Mouse (Mus musculus) heart, embryonic 13.5 days (tissue): Measurements from ENCODE around the gene Mras. TPM values are rescaled to one million over a fixed set of nuclear protein-coding genes. Genes with fewer than 3 reads are reported as not detected.
A peak's percentile ranks its signal among the peaks of the same experiment; 100 is the strongest.

Experiments
- ATAC-seq: fragments of 200-750 bp; cut with Nextera tagmentation; 2 replicates; pipeline ENCODE4 v1.8.0; 2017; ENCODE audit warnings: moderate TSS enrichment; ENCODE audit not compliant: insufficient number of reproducible peaks, low FRiP score, low TSS enrichment; ENCODE audit errors: extremely low read depth
- H3K27ac ChIP-seq: fragments of 300-500 bp; sonication (generic); replicated peaks from 2 replicates; pipeline ENCODE4 v1.5.1; 2015; ENCODE audit warnings: moderate library complexity, mild to moderate bottlenecking, inconsistent platforms
- H3K27me3 ChIP-seq: fragments of 300-500 bp; sonication (generic); replicated peaks from 2 replicates; pipeline ENCODE4 v1.6.1; 2015; ENCODE audit warnings: mild to moderate bottlenecking, inconsistent platforms
- H3K36me3 ChIP-seq: fragments of 300-500 bp; sonication (generic); 2 replicates; pipeline ENCODE4 v1.6.1; 2015; ENCODE audit warnings: mild to moderate bottlenecking, inconsistent platforms
- H3K4me1 ChIP-seq: fragments of 300-500 bp; sonication (generic); 2 replicates; pipeline ENCODE4 v1.6.1; 2015; ENCODE audit warnings: inconsistent platforms
- H3K4me2 ChIP-seq: fragments of 300-500 bp; sonication (generic); 2 replicates; pipeline ENCODE4 v1.6.1; 2015; ENCODE audit warnings: inconsistent platforms, mild to moderate bottlenecking, moderate library complexity
- H3K4me3 ChIP-seq: fragments of 300-500 bp; sonication (generic); 2 replicates; pipeline ENCODE4 v1.5.1; 2015; ENCODE audit warnings: moderate library complexity, mild to moderate bottlenecking, inconsistent platforms
- H3K9ac ChIP-seq: fragments of 300-500 bp; sonication (generic); 2 replicates; pipeline ENCODE4 v1.6.1; 2015; ENCODE audit warnings: inconsistent platforms, mild to moderate bottlenecking, moderate library complexity
- H3K9me3 ChIP-seq: fragments of 300-500 bp; sonication (generic); 2 replicates; pipeline ENCODE4 v1.6.1; 2016; ENCODE audit warnings: inconsistent platforms
- WGBS: fragments of 180-500 bp; shearing (Covaris S2); methylation state at CpG from one replicate; pipeline ENCODE4 v1.1.7; 2015; ENCODE audit warnings: mixed read lengths; 5-methylcytosine and 5-hydroxymethylcytosine counted together
- polyA plus RNA-seq: library from polyadenylated mRNA; unstranded; fragments of >200 nt; fragmentation: Nextera tagmentation; extraction: Ambion mirVana; gene quantifications from 2 replicates; pipeline ENCODE4 v1.2.1, GENCODE M21; 2015

The Mras gene
- polyA plus RNA-seq = 9.3 and 10.8 TPM in 2 replicates

GRCm38 (mm10) chr9:99437031-99437764, at the start of gene Mras:
Gene Mras, minus strand, starts transcription at chr9:99437381.
- Histone ChIP-seq H3K27ac (peak within 1 kb of the TSS; percentile 51), H3K4me1 (peaks cover 26% of the 10 kb centered on the region), H3K4me3 (peak within 1 kb of the TSS; percentile 82), H3K4me2 (peak within 1 kb of the TSS; percentile 87), H3K9me3 (no peaks in the 10 kb centered on the region), H3K9ac (peak within 1 kb of the TSS; percentile 93), H3K36me3 (no peaks in the 10 kb centered on the region), H3K27me3 (peaks cover 24% of the 10 kb centered on the region)
- no peak for ATAC-seq
- WGBS = 12% methylated on average over 27 of the region's 27 CpGs

- WGBS = 90% methylated on average over 4 of the region's 4 CpGs
- Histone ChIP-seq H3K27me3 (no peaks in the 10 kb centered on the region), H3K9ac (no peak overlapping the region), H3K36me3 (peaks cover 86% of the 10 kb centered on the region), H3K27ac (no peak overlapping the region), H3K4me2 (no peak overlapping the region), H3K4me3 (no peak overlapping the region), H3K4me1 (no peaks in the 10 kb centered on the region), H3K9me3 (no peaks in the 10 kb centered on the region)
- ATAC-seq = no peak
Measured at GRCm38 (mm10) chr9:99485144-99485543, 48.0 kb upstream of the Mras start.

GRCm38 (mm10) chr9:99484632-99485031, 47.5 kb upstream of the Mras start:
- H3K4me1 ChIP-seq = peaks cover under 1% of the 10 kb centered on the region
- H3K4me3 ChIP-seq = no peak overlapping the region
- no peaks in the 10 kb centered on the region for H3K9me3 ChIP-seq
- no peak for ATAC-seq
- H3K27me3 ChIP-seq = no peaks in the 10 kb centered on the region
- no peak overlapping the region for H3K9ac ChIP-seq
- no peak overlapping the region for H3K27ac ChIP-seq
- no peak overlapping the region for H3K4me2 ChIP-seq
- H3K36me3 ChIP-seq = peaks cover 81% of the 10 kb centered on the region

GRCm38 (mm10) chr9:99483191-99483590, 46.0 kb upstream of the Mras start:
- Histone ChIP-seq H3K9me3 (no peaks in the 10 kb centered on the region), H3K4me3 (no peak overlapping the region), H3K27ac (no peak overlapping the region), H3K27me3 (no peaks in the 10 kb centered on the region), H3K4me2 (no peak overlapping the region), H3K4me1 (peaks cover 9% of the 10 kb centered on the region), H3K36me3 (peaks cover 74% of the 10 kb centered on the region), H3K9ac (no peak overlapping the region)
- 74% methylated on average over 4 of the region's 4 CpGs for WGBS
- ATAC-seq = no peak

GRCm38 (mm10) chr9:99480764-99481163, 43.6 kb upstream of the Mras start:
- no peaks in the 10 kb centered on the region for H3K27me3 ChIP-seq
- no peak overlapping the region for H3K4me3 ChIP-seq
- no peak overlapping the region for H3K27ac ChIP-seq
- no peaks in the 10 kb centered on the region for H3K9me3 ChIP-seq
- H3K36me3 ChIP-seq = peaks cover 59% of the 10 kb centered on the region
- 92% methylated on average over 4 of the region's 4 CpGs for WGBS
- no peak overlapping the region for H3K4me2 ChIP-seq
- ATAC-seq = no peak
- no peak overlapping the region for H3K9ac ChIP-seq
- peaks cover 9% of the 10 kb centered on the region for H3K4me1 ChIP-seq

GRCm38 (mm10) chr9:99479181-99479711, 42.1 kb upstream of the Mras start:
- Histone ChIP-seq H3K36me3 (peaks cover 63% of the 10 kb centered on the region), H3K4me2 (no peak overlapping the region), H3K9me3 (no peaks in the 10 kb centered on the region), H3K27ac (no peak overlapping the region), H3K4me3 (no peak overlapping the region), H3K9ac (no peak overlapping the region), H3K27me3 (no peaks in the 10 kb centered on the region), H3K4me1 (peaks cover 9% of the 10 kb centered on the region)
- 56% methylated on average over 9 of the region's 9 CpGs for WGBS
- ATAC-seq = no peak

GRCm38 (mm10) chr9:99471334-99471733, 34.2 kb upstream of the Mras start:
- peaks cover 22% of the 10 kb centered on the region for H3K36me3 ChIP-seq
- no peak overlapping the region for H3K4me3 ChIP-seq
- H3K27ac ChIP-seq = no peak overlapping the region
- ATAC-seq = no peak
- WGBS = 78% methylated on average over 7 of the region's 7 CpGs
- H3K27me3 ChIP-seq = no peaks in the 10 kb centered on the region
- no peak overlapping the region for H3K4me2 ChIP-seq
- no peaks in the 10 kb centered on the region for H3K9me3 ChIP-seq
- H3K9ac ChIP-seq = no peak overlapping the region
- no peaks in the 10 kb centered on the region for H3K4me1 ChIP-seq

GRCm38 (mm10) chr9:99470347-99471092, 33.3 kb upstream of the Mras start:
- Histone ChIP-seq H3K27ac (no peak overlapping the region), H3K9me3 (no peaks in the 10 kb centered on the region), H3K4me3 (no peak overlapping the region), H3K4me1 (no peaks in the 10 kb centered on the region), H3K27me3 (no peaks in the 10 kb centered on the region), H3K4me2 (peak overlapping the region; percentile 20; the same call in 1 of the 2 replicates), H3K36me3 (peaks cover 14% of the 10 kb centered on the region), H3K9ac (no peak overlapping the region)
- no peak for ATAC-seq
- WGBS = 47% methylated on average over 16 of the region's 16 CpGs

GRCm38 (mm10) chr9:99469681-99470273, 32.6 kb upstream of the Mras start:
- no peak for ATAC-seq
- Histone ChIP-seq H3K4me3 (no peak overlapping the region), H3K4me1 (no peaks in the 10 kb centered on the region), H3K27me3 (no peaks in the 10 kb centered on the region), H3K36me3 (peaks cover 7% of the 10 kb centered on the region; the same call in 1 of the 2 replicates), H3K9ac (no peak overlapping the region), H3K27ac (no peak overlapping the region), H3K9me3 (no peaks in the 10 kb centered on the region), H3K4me2 (no peak overlapping the region)
- WGBS = 59% methylated on average over 8 of the region's 8 CpGs

GRCm38 (mm10) chr9:99468572-99468971, 31.4 kb upstream of the Mras start:
- 75% methylated on average over 9 of the region's 9 CpGs for WGBS
- no peak for ATAC-seq

GRCm38 (mm10) chr9:99464876-99465275, 27.7 kb upstream of the Mras start:
- no peak overlapping the region for H3K9ac ChIP-seq
- no peak overlapping the region for H3K27ac ChIP-seq
- no peak for ATAC-seq
- no peak overlapping the region for H3K4me2 ChIP-seq
- 0 out of 2 replicates have a peak, but pooled peaks cover 4% of the 10 kb centered on the region for H3K27me3 ChIP-seq
- no peaks in the 10 kb centered on the region for H3K4me1 ChIP-seq
- 64% methylated on average over 6 of the region's 6 CpGs for WGBS
- no peak overlapping the region for H3K4me3 ChIP-seq
- H3K36me3 ChIP-seq = no peaks in the 10 kb centered on the region
- no peaks in the 10 kb centered on the region for H3K9me3 ChIP-seq

More at GRCm38 (mm10) chr9:99468572-99468971, 31.4 kb upstream of the Mras start:
- H3K4me3 ChIP-seq = no peak overlapping the region
- H3K27me3 ChIP-seq = no peaks in the 10 kb centered on the region
- H3K27ac ChIP-seq = no peak overlapping the region
- no peaks in the 10 kb centered on the region for H3K4me1 ChIP-seq
- no peaks in the 10 kb centered on the region for H3K9me3 ChIP-seq
- H3K9ac ChIP-seq = no peak overlapping the region
- no peaks in the 10 kb centered on the region for H3K36me3 ChIP-seq
- H3K4me2 ChIP-seq = no peak overlapping the region
